Mouse (Mus musculus) small intestine, adult 2 months (tissue): ENCODE results near the gene Plekhm2. TPM values are rescaled to one million over a fixed set of nuclear protein-coding genes. Genes with fewer than 3 reads are reported as not detected.

Experiments
- H3K27ac ChIP-seq: fragments of 200-500 bp; 2 replicates; pipeline ENCODE4 v1.5.1; 2012; ENCODE audit warnings: low read depth, low read length, control low read depth, inconsistent platforms; ENCODE audit not compliant: insufficient read depth
- H3K27me3 ChIP-seq: fragments of 200-500 bp; 2 replicates; pipeline ENCODE4 v1.6.1; 2012; ENCODE audit warnings: mild to moderate bottlenecking, moderate library complexity, low read length, inconsistent platforms; ENCODE audit not compliant: control insufficient read depth, insufficient read depth
- H3K36me3 ChIP-seq: fragments of 200-500 bp; 2 replicates; pipeline ENCODE4 v1.6.1; 2012; ENCODE audit warnings: mild to moderate bottlenecking, low read length, control low read depth, inconsistent platforms; ENCODE audit not compliant: control insufficient read depth, insufficient read depth
- H3K4me1 ChIP-seq: fragments of 200-500 bp; 2 replicates; pipeline ENCODE4 v1.6.1; 2012; ENCODE audit warnings: low read length, inconsistent platforms, mixed read lengths; ENCODE audit not compliant: control insufficient read depth, insufficient read depth, insufficient read length
- H3K4me3 ChIP-seq: fragments of 200-500 bp; 2 replicates; pipeline ENCODE4 v1.5.1; 2012; ENCODE audit warnings: low read depth, mild to moderate bottlenecking, control low read depth, inconsistent platforms, low read length, moderate library complexity
- CTCF ChIP-seq: fragments of 200-500 bp; IDR thresholded peaks from 2 replicates; pipeline ENCODE4 v1.5.1; 2012; ENCODE audit warnings: low read depth, mild to moderate bottlenecking, control low read depth, inconsistent platforms, low read length, moderate library complexity, mixed read lengths; ENCODE audit not compliant: insufficient replicate concordance, insufficient read length; ENCODE audit errors: extremely low read depth
- POLR2A ChIP-seq: fragments of 200-500 bp; IDR thresholded peaks from 2 replicates; pipeline ENCODE4 v1.6.1; 2012; ENCODE audit warnings: low read depth, mild to moderate bottlenecking, control low read depth, inconsistent platforms, low read length, moderate library complexity
- WGBS: fragments of 180-500 bp; shearing (Covaris S2); methylation state at CpG from one replicate; pipeline ENCODE4 v1.1.7; 2018; 5-methylcytosine and 5-hydroxymethylcytosine counted together
- polyA plus RNA-seq: library from polyadenylated mRNA; depleted of rRNA; stranded (reverse); fragments of >200 nt; gene quantifications from 2 replicates; pipeline ENCODE4 v1.2.3, GENCODE M21; 2012; rRNA removed

The Plekhm2 gene
- polyA plus RNA-seq, 1 experiment: 17.0 TPM

DNA sequence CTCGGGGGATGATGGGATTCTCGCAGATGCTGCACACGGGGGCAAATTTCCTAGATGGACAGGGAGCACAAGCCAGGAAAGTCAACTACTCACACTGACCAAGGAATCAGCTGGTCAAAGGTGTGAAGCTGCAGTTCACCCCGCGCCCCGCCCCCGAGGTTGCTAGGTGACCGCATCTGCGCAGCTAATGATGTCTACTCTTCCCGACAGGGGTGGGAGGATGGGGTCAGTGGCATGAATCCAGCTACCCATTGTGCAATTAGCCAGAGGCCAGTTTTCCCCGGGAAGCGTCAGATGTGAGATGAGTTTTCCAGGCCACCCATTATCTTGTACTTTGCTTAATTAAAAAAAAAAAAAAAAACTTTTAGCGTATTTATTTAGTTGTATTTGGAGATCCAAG lies 83.6 kb downstream of the Plekhm2 start:
- 94% methylated on average over 13 of the region's 13 CpGs for WGBS
- no peak overlapping the region for H3K27ac ChIP-seq
- H3K4me3 ChIP-seq: no peak overlapping the region
- TF ChIP-seq CTCF (no peak), POLR2A (no peak)
- H3K4me1 ChIP-seq: peaks cover 17% of the 10 kb centered on the region
- peaks cover 73% of the 10 kb centered on the region for H3K36me3 ChIP-seq
- no peaks in the 10 kb centered on the region for H3K27me3 ChIP-seq

DNA sequence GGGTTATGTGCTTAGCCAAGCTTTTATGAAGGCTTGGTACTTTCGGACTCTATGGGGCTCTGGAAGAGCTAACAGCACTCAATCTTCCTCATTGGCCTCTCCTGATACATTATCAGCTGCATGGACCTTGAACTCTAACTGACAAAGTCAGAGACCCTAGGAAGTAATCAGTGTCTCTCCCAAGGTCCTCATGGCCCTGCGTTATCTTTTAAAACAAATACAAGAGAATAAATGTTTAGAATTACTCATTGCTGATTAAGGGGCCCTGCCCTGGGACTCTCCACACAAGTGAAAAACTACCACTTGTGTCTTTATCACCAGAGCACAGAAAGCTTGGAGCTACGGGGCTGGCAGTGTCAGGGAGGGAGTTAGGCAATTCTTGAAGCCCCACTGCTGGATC lies 85.9 kb downstream of the Plekhm2 start:
- Histone ChIP-seq H3K27me3 (no peaks in the 10 kb centered on the region), H3K4me3 (no peak overlapping the region), H3K4me1 (peaks cover 26% of the 10 kb centered on the region), H3K27ac (peak overlapping the region; percentile 94), H3K36me3 (peaks cover 55% of the 10 kb centered on the region)
- WGBS: 14% methylated on average over 3 of the region's 3 CpGs
- TF ChIP-seq POLR2A (no peak), CTCF (no peak)

DNA sequence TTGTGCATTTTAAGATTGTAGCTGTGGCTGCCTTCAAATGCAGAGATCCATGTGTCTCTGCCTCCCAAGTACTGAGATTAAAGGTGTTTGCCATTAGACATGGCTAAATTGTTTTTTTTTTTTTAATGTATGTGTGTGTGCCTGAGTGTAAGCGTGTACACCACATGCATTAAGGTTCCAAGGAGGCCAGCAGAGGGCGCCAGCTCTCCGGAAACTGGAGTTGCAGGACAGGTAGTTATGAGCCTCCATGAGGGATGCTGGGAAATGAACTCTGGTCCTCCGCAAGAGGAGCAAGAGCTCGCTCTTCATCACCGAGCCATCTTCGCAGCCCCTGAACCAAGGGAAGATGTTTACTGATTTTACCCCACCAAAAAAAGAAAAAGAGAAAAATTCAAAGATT lies 87.8 kb downstream of the Plekhm2 start:
- H3K4me1 ChIP-seq: peaks cover 42% of the 10 kb centered on the region
- no peaks in the 10 kb centered on the region for H3K27me3 ChIP-seq
- H3K27ac ChIP-seq: no peak overlapping the region
- H3K36me3 ChIP-seq: peaks cover 39% of the 10 kb centered on the region
- no peak overlapping the region for H3K4me3 ChIP-seq
- TF ChIP-seq POLR2A: no peak
- peak; percentile 57; the same call in 1 of the 2 replicates for TF ChIP-seq CTCF
- 97% methylated on average over 7 of the region's 7 CpGs for WGBS

DNA sequence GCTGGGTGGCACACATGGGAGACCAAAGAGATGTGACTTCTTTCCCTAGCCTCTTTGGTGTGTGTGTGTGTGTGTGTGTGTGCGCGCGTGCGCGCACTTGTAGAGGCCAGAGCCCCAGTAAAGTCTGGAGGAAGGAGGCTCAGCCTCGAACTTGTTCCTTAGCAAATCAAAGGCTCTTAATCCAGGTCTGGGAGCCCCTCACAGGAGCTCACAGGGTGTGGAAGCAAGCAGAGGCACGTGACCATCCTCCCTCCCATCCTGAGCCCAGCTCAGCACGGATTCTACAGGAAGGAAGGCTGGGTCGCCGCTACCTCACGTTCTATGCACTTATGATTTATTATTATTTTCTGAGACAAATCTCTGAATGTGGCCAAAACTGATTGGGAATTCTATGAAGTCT lies 88.3 kb downstream of the Plekhm2 start:
- no peak overlapping the region for H3K4me3 ChIP-seq
- no peak for TF ChIP-seq CTCF
- no peak for TF ChIP-seq POLR2A
- H3K27ac ChIP-seq: no peak overlapping the region
- H3K4me1 ChIP-seq: peaks cover 44% of the 10 kb centered on the region
- H3K36me3 ChIP-seq: peaks cover 35% of the 10 kb centered on the region
- WGBS: 88% methylated on average over 11 of the region's 11 CpGs
- no peaks in the 10 kb centered on the region for H3K27me3 ChIP-seq

Other genes with a start within 250 kb of the Plekhm2 start
- not detected in 2 replicates for gene Clcnkb, start 248.9 kb downstream of the Plekhm2 start, polyA plus RNA-seq
- gene Hspb7, start 244.1 kb downstream of the Plekhm2 start, polyA plus RNA-seq: 4.7 and 5.8 TPM in 2 replicates
- not detected in 2 replicates for gene Srarp, start 228.8 kb downstream of the Plekhm2 start, polyA plus RNA-seq
- gene Zbtb17, start 220.2 kb downstream of the Plekhm2 start, polyA plus RNA-seq: 26.3 and 47.0 TPM in 2 replicates
- 30.8 and 56.0 TPM in 2 replicates for gene Spen, start 126.3 kb downstream of the Plekhm2 start, polyA plus RNA-seq
- 55.3 and 108 TPM in 2 replicates for gene Fblim1, start 58.8 kb downstream of the Plekhm2 start, polyA plus RNA-seq
- gene Tmem82, start 46.3 kb downstream of the Plekhm2 start, polyA plus RNA-seq: 46.5 and 61.9 TPM in 2 replicates
- 11.2 and 25.3 TPM in 2 replicates for gene Slc25a34, start 41.1 kb downstream of the Plekhm2 start, polyA plus RNA-seq
- gene Rsc1a1, start 20.7 kb upstream of the Plekhm2 start, polyA plus RNA-seq: 9.8 and 16.5 TPM in 2 replicates
- 15.4 and 21.2 TPM in 2 replicates for gene Ddi2, start 58.5 kb upstream of the Plekhm2 start, polyA plus RNA-seq
- gene Agmat, start 81.8 kb upstream of the Plekhm2 start, polyA plus RNA-seq: 13.3 and 19.0 TPM in 2 replicates
- 3.2 and 5.3 TPM in 2 replicates for gene Dnajc16, start 126.0 kb upstream of the Plekhm2 start, polyA plus RNA-seq
- 11.5 and 14.6 TPM in 2 replicates for gene Casp9, start 128.7 kb upstream of the Plekhm2 start, polyA plus RNA-seq
- gene Cela2a, start 161.3 kb upstream of the Plekhm2 start, polyA plus RNA-seq: 124 and 65,009 TPM in 2 replicates
- gene Ctrc, start 181.5 kb upstream of the Plekhm2 start, polyA plus RNA-seq: 13.9 and 8,604 TPM in 2 replicates
- gene Efhd2, start 210.0 kb upstream of the Plekhm2 start, polyA plus RNA-seq: 188 and 423 TPM in 2 replicates